Mouse (Mus musculus) lung, postnatal 0 days (tissue): ENCODE measurements around the gene Klhdc7a.

ENCODE experiments used
- CTCF ChIP-seq: IDR thresholded peaks from 2 replicates; pipeline ENCODE4 v1.5.1; 2016; ENCODE audit warnings: antibody characterized with exemption, mild to moderate bottlenecking
- EP300 ChIP-seq: IDR thresholded peaks from 2 replicates; pipeline ENCODE4 v1.6.1; 2016; ENCODE audit warnings: antibody characterized with exemption, mild to moderate bottlenecking, control low read depth

DNA sequence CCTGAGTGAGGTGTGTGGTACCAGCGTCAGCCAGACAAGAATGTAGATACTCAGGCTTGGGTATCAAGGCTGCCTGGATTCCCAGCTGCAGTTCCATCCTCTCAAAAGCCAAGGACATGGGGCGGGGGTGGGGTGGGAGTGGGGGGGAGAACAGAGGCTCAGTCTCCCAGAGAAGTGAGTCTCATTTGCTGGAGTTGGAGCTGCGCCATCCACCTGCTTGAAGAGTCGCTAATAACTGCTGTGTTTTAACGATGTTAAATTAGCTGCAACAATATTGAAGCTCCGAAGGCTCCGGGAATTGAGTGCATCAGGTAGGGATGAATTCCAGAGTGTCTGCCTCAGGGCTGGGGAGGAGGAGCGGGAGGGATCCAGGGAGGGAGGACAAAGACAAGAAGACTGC is 27.8 kb upstream of the Klhdc7a start:
- TF ChIP-seq CTCF (no peak), EP300 (no peak)
